Mouse (Mus musculus): ENCODE measurements around the gene Cdk8.

GRCm38 (mm10) chr5:146248746-146249145 is 17.7 kb downstream of the Cdk8 start:
- TF ChIP-seq POLR2A (IDR thresholded peaks at IDR 0.05; ENCODE audit: control insufficient read depth, extremely low read depth, insufficient read depth, low read length, poor library complexity) (no peak), CTCF (IDR thresholded peaks at IDR 0.05; ENCODE audit: borderline replicate concordance, control insufficient read depth, extremely low read depth, insufficient read depth, low read length, poor library complexity) (no peak)
